Mouse (Mus musculus): ENCODE measurements around the gene Foxj1. TPM values are rescaled to one million over a fixed set of nuclear protein-coding genes. Genes with fewer than 3 reads are reported as not detected.
A peak's percentile ranks its signal among the peaks of the same experiment; 100 is the strongest.

Foxj1 gene
- polyA plus RNA-seq, 1 experiment from 2014 or later = 23.2 TPM

DNA sequence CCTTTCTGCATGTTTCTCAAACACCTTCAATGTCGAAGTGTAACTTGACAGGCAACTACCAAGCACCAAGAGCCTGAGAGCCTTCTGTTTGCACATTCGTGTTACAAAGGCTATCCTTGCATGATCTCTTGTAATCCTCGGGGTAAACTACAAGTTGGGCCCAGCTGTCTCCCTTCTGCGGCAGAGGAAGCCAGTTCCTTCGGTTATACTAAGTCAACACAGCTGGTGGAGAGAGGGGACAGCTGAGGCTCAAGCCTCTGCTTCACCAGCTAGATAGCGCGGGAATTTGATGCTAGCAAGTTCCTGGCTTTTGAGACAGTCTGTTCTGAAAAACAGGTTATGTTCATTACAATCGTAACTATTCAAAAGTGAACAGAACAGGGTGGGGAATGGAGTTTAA is 22.8 kb downstream of the Foxj1 start:
- H3K9ac ChIP-seq = no peak overlapping the region
- no peaks in the 10 kb centered on the region for H3K27me3 ChIP-seq
- whole genome bisulfite sequencing = 61% methylated on average over 8 of the region's 8 CpGs

GRCm38 (mm10) chr11:116311169-116311568 is 24.0 kb downstream of the Foxj1 start:
- WGBS = 42% methylated on average over 8 of the region's 8 CpGs
- no peaks in the 10 kb centered on the region for H3K36me3 ChIP-seq
- no peak overlapping the region for H3K4me2 ChIP-seq
- peaks cover 5% of the 10 kb centered on the region; the same call in 1 of the 2 replicates for H3K4me1 ChIP-seq (replicated peaks)
- ATAC-seq (ENCODE audit: low FRiP score, low read depth) = no peak
- no peak overlapping the region for H3K9ac ChIP-seq
- no peak overlapping the region for H3K4me3 ChIP-seq
- no peaks in the 10 kb centered on the region for H3K9me3 ChIP-seq
- H3K27ac ChIP-seq (replicated peaks) = no peak overlapping the region
- H3K27me3 ChIP-seq = no peaks in the 10 kb centered on the region

More for the DNA sequence above, 22.8 kb downstream of the Foxj1 start:
- no peak overlapping the region for H3K4me2 ChIP-seq
- no peak overlapping the region for H3K27ac ChIP-seq (replicated peaks)
- no peaks in the 10 kb centered on the region for H3K9me3 ChIP-seq
- ATAC-seq (ENCODE audit: low FRiP score, low read depth) = no peak
- no peak overlapping the region for H3K4me3 ChIP-seq
- peaks cover 5% of the 10 kb centered on the region; the same call in 1 of the 2 replicates for H3K4me1 ChIP-seq (replicated peaks)
- no peaks in the 10 kb centered on the region for H3K36me3 ChIP-seq

DNA sequence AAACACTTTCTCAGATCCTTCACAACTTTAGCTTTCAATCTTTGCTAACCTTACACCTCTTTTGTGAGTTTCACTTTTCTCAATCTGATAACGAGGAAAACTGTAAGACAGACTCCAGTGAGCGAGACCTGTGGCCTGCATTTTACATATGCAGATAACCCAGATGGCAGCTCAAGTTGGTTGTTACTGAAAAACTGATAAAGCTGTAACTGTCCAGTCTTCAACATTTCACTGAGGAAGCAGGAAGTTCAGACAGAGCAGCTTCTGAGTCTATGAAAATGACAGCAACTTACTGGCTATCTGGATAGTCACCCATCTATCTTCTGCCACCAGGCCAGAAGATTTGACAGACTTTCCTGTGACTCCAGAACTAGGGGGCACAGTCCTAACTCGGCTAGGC is 25.6 kb downstream of the Foxj1 start:
- H3K9me3 ChIP-seq = no peaks in the 10 kb centered on the region
- 81% methylated on average over 3 of the region's 3 CpGs for WGBS
- no peak overlapping the region for H3K9ac ChIP-seq
- no peak for ATAC-seq (ENCODE audit: low FRiP score, low read depth)
- H3K36me3 ChIP-seq = peaks cover 3% of the 10 kb centered on the region; the same call in 1 of the 2 replicates
- H3K27ac ChIP-seq (replicated peaks) = no peak overlapping the region
- no peaks in the 10 kb centered on the region for H3K27me3 ChIP-seq
- no peak overlapping the region for H3K4me3 ChIP-seq
- H3K4me2 ChIP-seq = no peak overlapping the region
- peaks cover 14% of the 10 kb centered on the region for H3K4me1 ChIP-seq (replicated peaks)

GRCm38 (mm10) chr11:116307762-116308531 is 27.3 kb downstream of the Foxj1 start:
- ATAC-seq (ENCODE audit: low FRiP score, low read depth) = no peak
- H3K4me3 ChIP-seq = no peak overlapping the region
- H3K27ac ChIP-seq (replicated peaks) = no peak overlapping the region
- H3K27me3 ChIP-seq = no peaks in the 10 kb centered on the region
- no peak overlapping the region for H3K9ac ChIP-seq
- peaks cover 19% of the 10 kb centered on the region for H3K36me3 ChIP-seq
- WGBS = 95% methylated on average over 12 of the region's 12 CpGs
- no peaks in the 10 kb centered on the region for H3K9me3 ChIP-seq
- H3K4me2 ChIP-seq = no peak overlapping the region
- H3K4me1 ChIP-seq (replicated peaks) = peaks cover 14% of the 10 kb centered on the region

- ATAC-seq (ENCODE audit: low FRiP score, low read depth) = no peak
Observed at GRCm38 (mm10) chr11:116307019-116307725, 28.0 kb downstream of the Foxj1 start, which contains the start of gene Exoc7. TSS of gene Exoc7 (minus strand) at chr11:116307233.

GRCm38 (mm10) chr11:116306126-116306982 is 28.8 kb downstream of the Foxj1 start:
- 2% methylated on average over 53 of the region's 53 CpGs for WGBS

More at GRCm38 (mm10) chr11:116307019-116307725, 28.0 kb downstream of the Foxj1 start, which contains the start of gene Exoc7:
- Histone ChIP-seq H3K27me3 (no peaks in the 10 kb centered on the region), H3K27ac (replicated peaks) (peak within 1 kb of the TSS; percentile 70), H3K4me2 (peak within 1 kb of the TSS; percentile 76), H3K36me3 (peaks cover 26% of the 10 kb centered on the region), H3K4me1 (replicated peaks) (peaks cover 14% of the 10 kb centered on the region), H3K9ac (peak within 1 kb of the TSS; percentile 73), H3K9me3 (no peaks in the 10 kb centered on the region), H3K4me3 (peak within 1 kb of the TSS; percentile 66)
- WGBS = 85% methylated on average over 10 of the region's 10 CpGs

DNA sequence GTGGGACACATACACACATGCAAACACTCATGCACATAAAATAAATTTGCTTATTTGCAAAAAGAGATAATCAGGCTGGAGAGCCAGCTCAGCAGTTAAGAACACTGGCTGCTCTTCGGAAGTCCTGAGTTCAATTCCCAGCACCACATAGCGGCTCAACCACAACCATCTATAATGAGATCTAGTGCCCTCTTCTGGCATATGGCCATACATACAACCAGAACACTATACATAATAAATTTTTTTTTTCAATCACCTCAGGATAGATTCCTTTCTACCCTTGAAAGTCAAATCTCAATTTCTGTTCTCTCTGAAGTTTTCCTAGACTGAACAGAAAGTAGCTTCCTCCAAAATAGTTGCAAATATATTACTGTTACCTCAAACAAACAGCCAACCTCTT is 29.8 kb downstream of the Foxj1 start:
- peak overlapping the region; percentile 66 for H3K4me3 ChIP-seq
- no peaks in the 10 kb centered on the region for H3K9me3 ChIP-seq
- no peaks in the 10 kb centered on the region for H3K27me3 ChIP-seq
- peaks cover 43% of the 10 kb centered on the region for H3K36me3 ChIP-seq
- no peak overlapping the region for H3K9ac ChIP-seq
- no peak for ATAC-seq (ENCODE audit: low FRiP score, low read depth)
- peak overlapping the region; percentile 76 for H3K4me2 ChIP-seq
- WGBS = 95% methylated on average over 2 of the region's 2 CpGs
- no peak overlapping the region for H3K27ac ChIP-seq (replicated peaks)
- peaks cover 9% of the 10 kb centered on the region for H3K4me1 ChIP-seq (replicated peaks)

More at GRCm38 (mm10) chr11:116306126-116306982, 28.8 kb downstream of the Foxj1 start:
- Histone ChIP-seq H3K27me3 (no peaks in the 10 kb centered on the region), H3K4me3 (peak overlapping the region; percentile 66), H3K9me3 (no peaks in the 10 kb centered on the region), H3K9ac (peak overlapping the region; percentile 73), H3K4me1 (replicated peaks) (peaks cover 13% of the 10 kb centered on the region), H3K27ac (replicated peaks) (peak overlapping the region; percentile 70), H3K4me2 (peak overlapping the region; percentile 76), H3K36me3 (peaks cover 34% of the 10 kb centered on the region)
- peak; percentile 96 for ATAC-seq (ENCODE audit: low FRiP score, low read depth)

DNA sequence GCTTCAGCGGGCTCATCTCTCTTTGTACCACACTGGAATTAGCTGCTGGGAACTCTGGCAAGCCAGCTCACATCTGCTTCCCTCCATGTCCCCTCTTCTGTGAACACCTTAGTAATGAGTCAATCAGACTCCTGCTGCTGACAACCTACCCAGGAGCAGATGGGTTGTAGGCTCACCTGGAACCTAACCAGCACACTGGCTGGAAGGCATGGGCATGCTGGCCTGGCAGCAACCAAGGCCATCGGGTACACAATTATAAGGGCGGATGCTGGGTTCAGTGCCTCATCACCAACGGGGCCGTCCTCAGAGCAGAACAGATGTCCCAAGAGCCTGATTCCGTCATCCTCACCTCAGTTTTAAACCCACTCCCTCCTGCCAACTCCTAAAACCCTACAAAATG is 36.6 kb downstream of the Foxj1 start:
- H3K36me3 ChIP-seq = peaks cover 67% of the 10 kb centered on the region
- H3K27me3 ChIP-seq = no peaks in the 10 kb centered on the region
- H3K4me2 ChIP-seq = no peak overlapping the region
- H3K4me3 ChIP-seq = no peak overlapping the region
- no peak overlapping the region for H3K9ac ChIP-seq
- WGBS = 92% methylated on average over 6 of the region's 6 CpGs
- ATAC-seq (ENCODE audit: low FRiP score, low read depth) = no peak
- H3K4me1 ChIP-seq (replicated peaks) = no peaks in the 10 kb centered on the region
- H3K9me3 ChIP-seq = no peaks in the 10 kb centered on the region
- H3K27ac ChIP-seq (replicated peaks) = no peak overlapping the region

DNA sequence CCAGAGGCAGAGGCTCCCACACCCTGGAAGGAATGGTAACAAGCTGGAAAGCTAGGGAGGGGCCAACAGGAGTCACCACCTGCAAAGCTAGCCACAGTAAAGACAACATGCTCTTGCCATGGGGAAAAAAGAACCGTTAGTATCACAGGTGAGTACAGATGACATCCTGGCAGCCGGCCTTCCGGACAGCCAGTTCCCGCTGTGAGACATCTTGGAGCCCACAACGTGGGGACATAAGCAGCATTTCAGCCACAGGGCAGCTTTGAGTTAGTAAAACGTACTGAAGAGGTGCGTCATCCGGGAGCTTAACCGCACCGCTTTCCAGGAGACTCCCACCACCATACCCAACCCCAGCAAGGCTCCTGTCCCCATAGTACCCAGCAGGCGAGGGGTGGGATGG is 37.0 kb downstream of the Foxj1 start:
- H3K27ac ChIP-seq (replicated peaks) = no peak overlapping the region
- no peaks in the 10 kb centered on the region for H3K27me3 ChIP-seq
- WGBS = 88% methylated on average over 11 of the region's 11 CpGs
- no peak overlapping the region for H3K9ac ChIP-seq
- H3K36me3 ChIP-seq = peaks cover 64% of the 10 kb centered on the region
- H3K4me3 ChIP-seq = no peak overlapping the region
- H3K4me2 ChIP-seq = no peak overlapping the region
- H3K9me3 ChIP-seq = no peaks in the 10 kb centered on the region
- ATAC-seq (ENCODE audit: low FRiP score, low read depth) = no peak
- H3K4me1 ChIP-seq (replicated peaks) = no peaks in the 10 kb centered on the region

DNA sequence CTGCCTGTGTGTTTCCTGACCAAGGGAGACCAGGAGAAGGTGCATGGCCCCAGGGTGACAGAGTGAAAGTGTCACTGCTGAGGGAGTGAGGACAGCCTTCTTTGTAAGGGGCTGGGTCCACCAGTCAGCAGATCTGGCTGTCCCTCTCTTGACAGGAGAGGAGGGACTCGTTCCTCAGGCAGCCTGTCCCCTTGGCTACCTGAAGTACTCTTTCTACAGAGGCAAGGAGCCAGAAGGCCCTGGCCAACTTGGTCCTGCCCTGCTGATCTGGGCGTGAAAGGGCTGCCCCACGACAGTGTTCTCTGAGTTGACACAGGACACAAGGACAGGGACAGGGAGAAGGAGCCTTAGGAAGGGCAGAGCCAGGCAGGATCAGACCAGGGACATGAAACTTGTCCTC is 38.2 kb downstream of the Foxj1 start:
- no peaks in the 10 kb centered on the region for H3K9me3 ChIP-seq
- ATAC-seq (ENCODE audit: low FRiP score, low read depth) = no peak
- no peak overlapping the region for H3K27ac ChIP-seq (replicated peaks)
- no peak overlapping the region for H3K4me3 ChIP-seq
- WGBS = 82% methylated on average over 3 of the region's 3 CpGs
- H3K4me2 ChIP-seq = no peak overlapping the region
- H3K4me1 ChIP-seq (replicated peaks) = no peaks in the 10 kb centered on the region
- H3K36me3 ChIP-seq = peaks cover 56% of the 10 kb centered on the region
- no peak overlapping the region for H3K9ac ChIP-seq
- H3K27me3 ChIP-seq = no peaks in the 10 kb centered on the region

DNA sequence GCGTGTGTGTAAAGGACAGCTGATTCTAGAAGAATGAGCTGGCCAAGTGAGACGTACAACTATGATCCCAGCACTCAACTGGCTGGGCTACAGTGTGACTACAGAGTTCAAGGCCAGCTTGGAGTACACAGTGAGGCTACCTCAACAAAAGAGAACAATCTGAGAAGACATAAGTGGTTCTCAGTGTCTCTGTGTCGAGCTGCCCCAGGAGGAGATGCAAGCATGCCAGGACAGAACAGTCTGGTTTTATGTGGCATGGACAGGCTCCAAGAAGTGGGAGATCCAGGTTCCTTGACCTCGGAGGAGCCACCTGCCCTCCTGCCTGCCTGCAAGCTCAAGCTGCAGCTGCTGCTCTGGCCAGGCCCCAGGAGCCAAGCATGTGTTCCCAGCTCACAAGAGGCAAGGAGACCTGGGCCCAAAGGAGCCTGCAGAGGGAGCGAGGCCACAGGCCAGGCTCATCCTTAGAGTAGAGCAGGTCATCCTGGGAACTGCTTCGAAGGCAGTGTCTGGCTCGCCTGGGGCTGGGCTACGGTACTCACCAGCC is 38.9 kb downstream of the Foxj1 start:
- H3K4me2 ChIP-seq = no peak overlapping the region
- no peaks in the 10 kb centered on the region for H3K9me3 ChIP-seq
- no peaks in the 10 kb centered on the region for H3K27me3 ChIP-seq
- no peak overlapping the region for H3K4me3 ChIP-seq
- H3K36me3 ChIP-seq = peaks cover 51% of the 10 kb centered on the region
- 85% methylated on average over 8 of the region's 8 CpGs for WGBS
- no peaks in the 10 kb centered on the region for H3K4me1 ChIP-seq (replicated peaks)
- no peak overlapping the region for H3K9ac ChIP-seq
- no peak overlapping the region for H3K27ac ChIP-seq (replicated peaks)
- no peak for ATAC-seq (ENCODE audit: low FRiP score, low read depth)
